Mouse (Mus musculus) right cerebral cortex, postnatal 36 days (tissue): ENCODE results near the gene Ssxb6.
"Not testable (repeated sequence)": the region's sequence is repeated elsewhere in the genome, so short reads cannot be mapped to it uniquely, and the experiment has no call there.

ENCODE experiments used
- DNase-seq, 2 experiments: peaks; one replicate each; pipeline ENCODE4 v3.0.0; 2022; ENCODE audit warnings: low spot score in 2 of 2, mixed read lengths in 1 of 2

The Ssxb6 gene

DNA sequence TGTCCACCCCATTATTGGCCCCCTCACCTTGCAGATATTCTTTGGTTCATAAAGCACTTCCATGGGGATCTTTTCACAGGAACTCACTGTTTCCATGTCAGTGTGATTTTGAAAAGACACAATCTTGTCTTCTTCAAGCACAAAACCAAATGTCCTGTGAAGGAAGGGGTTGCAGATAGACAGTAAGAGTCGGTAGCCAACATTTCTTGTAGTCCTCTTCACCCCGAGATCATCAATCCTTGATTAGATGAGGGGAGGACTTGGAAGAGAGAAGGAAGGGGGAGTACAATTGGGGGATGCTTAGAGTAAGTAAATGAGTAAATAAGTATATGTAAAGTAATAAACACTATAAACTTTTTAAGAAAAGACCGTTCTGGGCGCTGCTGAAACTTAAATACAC lies at the start of gene Ssxb6:
Ssxb6 (minus strand) TSS at position 101 of the 400 bp plus-strand sequence.
- not testable (repeated sequence) for DNase-seq

DNA sequence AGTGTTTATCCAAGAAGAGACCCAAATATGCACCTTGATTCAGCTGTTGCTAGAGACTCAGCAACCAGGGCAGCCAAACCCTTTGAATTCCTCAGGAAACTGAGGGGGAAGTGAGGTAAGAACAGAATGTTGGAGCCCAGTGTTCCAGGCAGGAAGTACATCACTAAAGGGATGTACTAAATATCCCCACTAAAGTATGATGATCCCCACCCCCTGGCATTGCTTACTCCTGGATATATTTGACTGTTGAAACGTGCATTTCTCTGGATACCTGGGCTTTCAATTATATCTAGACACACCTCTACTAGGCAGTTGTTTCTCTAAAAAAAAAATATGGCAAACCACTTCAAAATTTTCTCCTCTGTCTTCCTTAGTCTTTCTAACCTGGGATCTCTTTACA lies 43.7 kb upstream of the Ssxb6 start, which contains the start of gene Ssxb3:
Ssxb3 (minus strand) TSS at position 101 of the 400 bp plus-strand sequence.
- DNase-seq, result not testable (repeated sequence)

DNA sequence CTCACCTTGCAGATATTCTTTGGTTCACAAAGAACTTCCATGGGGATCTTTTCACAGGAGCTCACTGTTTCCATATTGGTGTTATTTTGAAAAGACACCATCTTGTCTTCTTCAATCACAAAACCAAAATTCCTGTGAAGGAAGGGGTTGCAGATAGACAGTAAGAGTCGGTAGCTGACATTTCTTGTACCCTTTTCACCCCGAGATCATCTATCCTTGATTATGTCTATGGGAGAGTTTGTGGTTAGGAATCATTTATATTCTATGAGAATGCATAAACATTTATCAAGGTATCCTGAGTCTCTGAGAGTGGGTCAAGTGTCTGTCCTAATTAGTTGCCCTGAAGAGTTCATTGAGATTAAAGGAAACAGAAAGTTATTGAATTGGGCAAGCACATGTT lies 23.2 kb downstream of the Ssxb6 start, which contains the start of gene Gm14459:
Gm14459 (minus strand) TSS at position 101 of the 400 bp plus-strand sequence.
- DNase-seq, result no peak
